Mouse (Mus musculus): ENCODE data around the gene Hyal1. TPM values are rescaled to one million over a fixed set of nuclear protein-coding genes. Genes with fewer than 3 reads are reported as not detected.

Gene Hyal1
- polyA plus RNA-seq, 1 experiment = 0.53 TPM

DNA sequence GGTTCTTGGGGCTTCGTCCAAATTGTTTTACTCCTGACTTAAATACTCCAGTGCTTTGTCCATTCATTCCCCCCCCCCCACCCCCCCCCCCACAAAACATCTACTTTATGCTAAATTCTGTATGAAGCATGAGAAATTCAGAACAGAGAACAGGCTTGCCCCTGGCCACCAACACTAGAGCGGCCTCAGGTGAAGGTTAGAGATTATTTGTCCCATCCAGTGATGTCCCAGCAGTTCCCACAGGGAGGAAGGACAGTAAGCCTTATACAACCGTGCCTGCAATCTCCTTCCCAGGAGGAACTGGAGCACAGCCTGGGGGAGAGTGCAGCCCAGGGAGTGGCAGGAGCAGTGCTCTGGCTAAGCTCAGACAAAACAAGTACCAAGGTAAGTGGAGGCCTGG, 1.9 kb downstream of the Hyal1 start, which contains the start of gene Naa80:
TSS of gene Naa80 (plus strand) at position 301 of the 400 bp plus-strand sequence.
- TF ChIP-seq GATA1 (IDR thresholded peaks at IDR 0.05; ENCODE audit: low read length) (no peak), TAL1 (IDR thresholded peaks at IDR 0.05; ENCODE audit: low read length) (no peak)

DNA sequence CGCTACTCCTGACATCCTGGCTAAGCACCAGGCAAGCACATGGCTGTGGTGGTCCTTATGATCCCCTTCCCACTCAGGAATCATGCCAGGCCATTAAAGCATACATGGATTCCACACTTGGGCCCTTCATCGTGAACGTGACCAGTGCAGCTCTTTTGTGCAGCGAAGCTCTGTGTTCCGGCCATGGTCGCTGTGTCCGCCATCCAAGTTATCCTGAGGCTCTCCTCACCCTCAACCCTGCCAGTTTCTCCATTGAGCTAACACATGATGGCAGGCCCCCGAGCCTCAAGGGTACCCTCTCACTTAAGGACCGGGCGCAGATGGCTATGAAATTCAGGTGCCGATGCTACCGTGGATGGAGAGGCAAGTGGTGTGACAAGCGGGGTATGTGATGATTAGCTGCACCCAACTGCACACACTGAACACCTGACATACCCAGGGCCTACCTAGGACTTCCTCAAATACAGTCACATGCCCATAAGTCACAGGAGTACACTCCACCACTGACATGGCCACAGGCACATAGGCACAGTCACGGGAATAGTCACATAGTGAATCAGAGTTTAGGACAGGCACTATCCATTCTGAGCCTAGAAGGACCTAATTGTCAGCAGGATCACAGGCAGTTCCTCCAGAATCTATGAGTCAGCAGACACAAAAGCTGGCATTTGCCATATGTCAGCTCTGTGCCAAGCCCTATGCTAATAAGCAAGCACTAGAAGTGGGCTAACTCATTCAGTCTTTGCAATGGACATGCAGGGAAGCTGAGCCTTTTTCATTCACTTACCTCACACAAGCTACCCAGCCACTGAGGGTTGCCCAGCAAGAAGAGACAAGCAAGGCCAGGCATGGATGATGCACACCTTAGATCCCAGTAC, 2.5 kb downstream of the Hyal1 start:
- peaks cover 47% of the 10 kb centered on the region for H3K36me3 ChIP-seq (ENCODE audit: control insufficient read depth)
- no peaks in the 10 kb centered on the region for H3K27me3 ChIP-seq (ENCODE audit: control insufficient read depth)
- no peaks in the 10 kb centered on the region for H3K9me3 ChIP-seq (ENCODE audit: control insufficient read depth, low read length)
- H3K4me3 ChIP-seq (replicated peaks) = no peak overlapping the region
- peaks cover 92% of the 10 kb centered on the region for H3K4me1 ChIP-seq (ENCODE audit: control insufficient read depth)
- TF ChIP-seq TAL1 (IDR thresholded peaks at IDR 0.05; ENCODE audit: low read length) (no peak), GATA1 (IDR thresholded peaks at IDR 0.05; ENCODE audit: low read length) (no peak)

More for the DNA sequence above, 1.9 kb downstream of the Hyal1 start, which contains the start of gene Naa80:
- Histone ChIP-seq H3K36me3 (ENCODE audit: control insufficient read depth) (peaks cover 43% of the 10 kb centered on the region), H3K4me3 (replicated peaks) (peak within 1 kb of the TSS; percentile 61), H3K27me3 (ENCODE audit: control insufficient read depth) (no peaks in the 10 kb centered on the region), H3K4me1 (ENCODE audit: control insufficient read depth) (peaks cover 86% of the 10 kb centered on the region), H3K9me3 (ENCODE audit: control insufficient read depth, low read length) (no peaks in the 10 kb centered on the region)

DNA sequence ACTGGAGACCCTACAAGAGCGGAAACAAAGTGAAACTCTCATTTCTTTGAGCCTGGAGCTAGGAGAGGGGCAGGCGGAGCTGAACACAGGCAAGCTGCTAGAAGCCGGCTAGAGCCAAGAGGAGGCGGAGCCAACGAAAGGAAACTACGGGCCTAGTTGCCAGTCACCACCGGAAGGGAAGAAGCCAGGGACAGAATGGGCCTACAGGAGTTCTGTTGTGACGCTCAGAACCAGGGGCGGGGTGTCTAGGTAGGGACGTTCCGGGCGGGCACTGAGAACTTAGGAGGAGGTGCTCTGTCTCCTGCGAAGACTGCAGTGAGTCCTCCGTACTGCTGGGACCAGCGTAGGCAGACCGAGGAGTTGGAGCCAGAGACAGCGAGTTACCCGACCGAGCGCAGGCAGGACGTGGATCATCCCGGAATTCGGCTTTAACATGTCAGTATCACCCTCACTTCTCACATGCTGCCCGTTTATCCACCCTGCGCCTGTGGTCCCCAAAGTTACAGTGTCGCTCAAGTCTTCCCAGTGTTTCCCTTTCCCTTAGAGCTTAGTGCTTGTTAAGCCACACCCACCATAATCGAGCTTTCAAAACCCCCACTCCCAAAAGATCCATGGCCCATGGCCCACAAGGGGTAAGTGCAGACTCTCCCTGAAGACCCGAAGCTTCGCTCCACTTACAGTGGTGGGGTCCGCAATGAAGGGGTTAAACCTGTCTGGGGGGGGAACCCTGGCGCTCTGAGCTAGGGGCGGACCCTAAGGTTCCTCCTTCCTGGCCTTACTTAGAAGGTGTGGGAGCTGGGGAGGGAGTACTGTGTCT, 4.0 kb downstream of the Hyal1 start, which contains the start of gene Hyal3:
TSS of gene Hyal3 (plus strand) at position 318 of the 817 bp plus-strand sequence.
- H3K4me1 ChIP-seq (ENCODE audit: control insufficient read depth) = peaks cover 97% of the 10 kb centered on the region
- peaks cover 55% of the 10 kb centered on the region for H3K36me3 ChIP-seq (ENCODE audit: control insufficient read depth)

DNA sequence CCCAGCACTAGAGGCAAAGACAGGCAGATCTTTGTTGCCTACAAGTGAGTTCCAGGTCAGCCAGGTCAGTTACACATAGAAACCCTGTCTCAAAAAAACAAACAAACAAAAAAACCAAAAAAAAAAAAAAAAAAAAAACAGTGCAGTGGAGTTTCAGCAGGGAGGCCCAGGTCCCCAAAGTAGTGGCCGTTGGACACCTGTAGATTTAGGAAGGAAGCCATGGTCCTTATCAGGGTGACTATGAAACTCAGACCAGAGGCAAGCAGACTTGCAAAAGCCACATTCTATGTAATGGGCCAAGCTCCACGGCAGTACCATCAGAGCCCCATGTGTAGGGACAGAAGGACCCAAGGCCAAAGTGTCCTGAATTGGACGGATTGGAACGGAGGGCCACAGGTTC, 4.9 kb downstream of the Hyal1 start:
- Histone ChIP-seq H3K27me3 (ENCODE audit: control insufficient read depth) (no peaks in the 10 kb centered on the region), H3K4me3 (replicated peaks) (peak overlapping the region; percentile 80), H3K9me3 (ENCODE audit: control insufficient read depth, low read length) (no peaks in the 10 kb centered on the region), H3K4me1 (ENCODE audit: control insufficient read depth) (peaks cover 97% of the 10 kb centered on the region), H3K36me3 (ENCODE audit: control insufficient read depth) (peaks cover 63% of the 10 kb centered on the region)
- TF ChIP-seq GATA1 (IDR thresholded peaks at IDR 0.05; ENCODE audit: low read length) (no peak), TAL1 (IDR thresholded peaks at IDR 0.05; ENCODE audit: low read length) (no peak)

More for the DNA sequence above, 4.0 kb downstream of the Hyal1 start, which contains the start of gene Hyal3:
- H3K9me3 ChIP-seq (ENCODE audit: control insufficient read depth, low read length) = no peaks in the 10 kb centered on the region
- H3K27me3 ChIP-seq (ENCODE audit: control insufficient read depth) = no peaks in the 10 kb centered on the region
- no peak for TF ChIP-seq TAL1 (IDR thresholded peaks at IDR 0.05; ENCODE audit: low read length)
- no peak for TF ChIP-seq GATA1 (IDR thresholded peaks at IDR 0.05; ENCODE audit: low read length)
- H3K4me3 ChIP-seq (replicated peaks) = peak within 1 kb of the TSS; percentile 80

DNA sequence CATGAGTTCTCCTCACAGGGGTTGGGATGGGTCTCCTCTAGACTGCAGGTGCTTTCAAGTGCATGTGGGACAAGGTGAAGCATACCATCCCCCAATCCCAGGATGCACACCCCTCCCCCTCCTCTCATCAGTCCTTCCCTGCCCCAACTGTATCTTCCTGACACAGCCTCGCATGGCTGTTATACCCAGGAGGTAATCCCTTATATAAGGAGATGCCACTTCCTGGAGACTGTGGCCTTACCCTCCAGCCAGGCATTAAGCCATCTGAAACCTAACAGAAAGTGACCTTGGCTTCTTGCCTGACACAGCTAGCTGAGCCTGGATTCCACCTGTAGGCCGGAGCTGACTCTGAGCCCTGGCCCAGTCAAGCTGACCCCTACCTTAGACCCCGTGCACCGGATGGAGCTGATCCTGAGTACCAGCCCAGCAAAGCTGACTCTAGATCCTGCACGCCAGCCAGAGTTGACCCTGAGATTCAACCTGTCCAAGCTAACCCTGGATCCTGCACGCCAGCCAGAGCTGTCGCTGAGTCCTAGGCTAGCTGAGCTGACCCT, 5.9 kb downstream of the Hyal1 start:
- TF ChIP-seq GATA1 (IDR thresholded peaks at IDR 0.05; ENCODE audit: low read length) (no peak), TAL1 (IDR thresholded peaks at IDR 0.05; ENCODE audit: low read length) (no peak)
- Histone ChIP-seq H3K9me3 (ENCODE audit: control insufficient read depth, low read length) (no peaks in the 10 kb centered on the region), H3K4me1 (ENCODE audit: control insufficient read depth) (peaks cover 90% of the 10 kb centered on the region), H3K27me3 (ENCODE audit: control insufficient read depth) (no peaks in the 10 kb centered on the region), H3K36me3 (ENCODE audit: control insufficient read depth) (peaks cover 64% of the 10 kb centered on the region), H3K4me3 (replicated peaks) (peak overlapping the region; percentile 80)

DNA sequence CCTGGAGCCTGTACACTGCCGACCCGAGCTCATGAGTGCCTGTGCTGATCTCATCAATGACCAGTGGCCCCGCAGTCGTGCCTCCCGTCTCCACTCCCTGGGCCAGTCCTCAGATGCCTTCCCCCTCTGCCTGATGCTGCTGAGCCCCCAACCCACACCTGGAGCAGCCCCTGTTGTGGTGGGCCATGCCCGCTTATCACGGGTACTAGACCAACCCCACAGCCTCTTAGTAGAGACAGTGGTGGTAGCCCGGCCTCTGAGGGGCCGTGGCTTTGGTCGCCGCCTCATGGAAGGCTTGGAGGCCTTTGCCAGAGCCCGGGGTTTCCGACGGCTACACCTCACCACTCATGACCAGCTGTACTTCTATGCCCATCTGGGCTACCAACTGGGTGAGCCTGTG, 6.4 kb downstream of the Hyal1 start:
- peaks cover 87% of the 10 kb centered on the region for H3K4me1 ChIP-seq (ENCODE audit: control insufficient read depth)
- TF ChIP-seq GATA1 (IDR thresholded peaks at IDR 0.05; ENCODE audit: low read length) (no peak), TAL1 (IDR thresholded peaks at IDR 0.05; ENCODE audit: low read length) (no peak)
- H3K27me3 ChIP-seq (ENCODE audit: control insufficient read depth) = no peaks in the 10 kb centered on the region
- H3K36me3 ChIP-seq (ENCODE audit: control insufficient read depth) = peaks cover 59% of the 10 kb centered on the region
- H3K9me3 ChIP-seq (ENCODE audit: control insufficient read depth, low read length) = no peaks in the 10 kb centered on the region
- H3K4me3 ChIP-seq (replicated peaks) = peak overlapping the region; percentile 1

DNA sequence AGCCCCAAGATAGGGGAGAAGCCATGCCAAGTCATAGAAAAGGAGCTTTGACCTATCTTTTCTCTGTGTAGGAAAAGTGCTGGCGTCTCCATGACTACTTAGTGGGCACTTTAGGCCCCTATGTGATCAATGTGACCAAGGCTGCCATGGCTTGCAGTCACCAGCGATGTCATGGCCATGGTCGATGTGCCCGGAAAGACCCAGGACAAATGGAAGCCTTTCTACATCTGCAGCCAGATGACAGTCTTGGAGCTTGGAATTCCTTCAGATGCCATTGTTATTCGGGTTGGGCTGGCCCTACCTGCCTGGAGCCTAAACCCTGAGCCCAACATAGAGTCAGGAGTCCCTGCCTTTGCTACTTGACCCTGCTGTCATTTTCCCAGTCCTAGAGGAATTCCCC, 9.8 kb downstream of the Hyal1 start:
- H3K4me1 ChIP-seq (ENCODE audit: control insufficient read depth) = peaks cover 86% of the 10 kb centered on the region
- no peaks in the 10 kb centered on the region for H3K9me3 ChIP-seq (ENCODE audit: control insufficient read depth, low read length)
- H3K27me3 ChIP-seq (ENCODE audit: control insufficient read depth) = no peaks in the 10 kb centered on the region; the same call in 1 of the 2 replicates
- peaks cover 77% of the 10 kb centered on the region for H3K36me3 ChIP-seq (ENCODE audit: control insufficient read depth)
- no peak for TF ChIP-seq GATA1 (IDR thresholded peaks at IDR 0.05; ENCODE audit: low read length)
- no peak for TF ChIP-seq TAL1 (IDR thresholded peaks at IDR 0.05; ENCODE audit: low read length)
- H3K4me3 ChIP-seq (replicated peaks) = peak overlapping the region; percentile 78

DNA sequence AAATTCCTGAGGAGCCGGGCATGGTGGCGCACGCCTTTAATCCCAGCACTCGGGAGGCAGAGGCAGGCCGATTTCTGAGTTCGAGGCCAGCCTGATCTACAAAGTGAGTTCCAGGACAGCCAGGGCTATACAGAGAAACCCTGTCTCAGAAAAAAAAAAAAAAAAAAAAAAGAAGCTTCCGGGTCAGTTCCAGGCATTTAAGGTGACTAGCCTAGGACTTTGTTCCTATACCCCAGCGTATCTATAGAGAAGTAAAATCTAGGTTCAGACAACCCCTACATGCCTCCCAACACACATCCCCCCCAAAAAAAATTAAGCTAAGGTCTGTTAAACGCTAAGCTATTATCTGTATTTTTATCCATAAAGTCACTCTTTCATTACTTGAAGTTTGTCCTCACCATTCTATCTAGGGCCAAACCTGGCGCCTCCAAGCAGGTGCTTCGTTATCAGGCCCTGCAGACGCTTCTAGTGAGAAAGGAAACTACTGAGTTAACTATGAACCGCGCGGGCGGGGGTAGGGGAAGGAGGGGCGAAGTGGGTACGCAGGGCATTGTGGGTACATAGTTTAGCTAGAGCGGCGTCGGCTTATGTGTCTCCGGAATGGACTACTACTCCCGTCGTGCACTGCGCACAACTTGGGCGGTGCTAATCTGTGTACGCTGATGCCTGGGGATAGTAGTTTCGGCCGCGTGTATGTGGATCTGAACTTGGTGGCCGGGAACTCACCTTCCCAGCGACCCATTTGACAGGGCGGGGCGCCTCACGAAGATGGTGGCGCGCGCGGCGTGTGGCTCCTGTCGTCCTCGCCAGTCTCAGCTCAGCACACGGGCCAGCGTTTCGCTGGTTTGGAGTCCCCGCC, 10.5 kb downstream of the Hyal1 start, which contains the start of gene Ifrd2:
TSS of gene Ifrd2 (plus strand) at position 669 of the 859 bp plus-strand sequence.
- peak; percentile 81 for TF ChIP-seq GATA1 (IDR thresholded peaks at IDR 0.05; ENCODE audit: low read length)
- TF ChIP-seq TAL1 (IDR thresholded peaks at IDR 0.05; ENCODE audit: low read length) = peak; percentile 77
- Histone ChIP-seq H3K27me3 (ENCODE audit: control insufficient read depth) (no peaks in the 10 kb centered on the region; the same call in 1 of the 2 replicates), H3K9me3 (ENCODE audit: control insufficient read depth, low read length) (no peaks in the 10 kb centered on the region), H3K4me3 (replicated peaks) (peak within 1 kb of the TSS; percentile 78), H3K4me1 (ENCODE audit: control insufficient read depth) (peaks cover 84% of the 10 kb centered on the region), H3K36me3 (ENCODE audit: control insufficient read depth) (peaks cover 82% of the 10 kb centered on the region)
